In the genomic region with DNA sequence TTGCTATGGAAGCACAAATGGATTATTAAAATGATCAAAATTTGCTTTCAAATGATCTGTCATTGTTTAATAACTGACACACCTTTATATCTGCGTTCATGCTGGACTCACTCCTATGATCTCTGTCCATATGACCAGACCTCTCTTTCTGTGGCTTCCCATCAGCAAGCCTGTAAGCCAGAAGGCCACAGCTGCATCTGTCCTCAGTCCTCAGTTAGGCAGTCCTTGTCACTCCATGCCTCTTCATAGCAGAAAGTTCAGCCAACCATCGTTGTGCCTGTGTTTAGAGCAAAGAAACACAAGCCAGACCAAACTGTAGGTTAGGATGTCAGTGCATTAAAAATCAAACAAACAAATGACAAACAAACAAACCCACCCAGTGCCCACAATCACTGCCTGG, we compare ENCODE assay signal across 21 mouse cellular contexts.
A peak's percentile ranks its signal among the peaks of the same experiment; 100 is the strongest.
DNase-seq lines count a peak whose midpoint lies in the region; ATAC-seq and TF ChIP-seq lines count a peak whose summit lies in the region.
"Had no signal": no experiment of that assay in that cellular context is flagged by ENCODE, and none has a peak within 500 bp of the region (broad histone marks: within the 10 kb centered on the region; RNA-seq: fewer than 3 reads in every experiment).

No protein-coding gene starts in this region.

- H3K9ac ChIP-seq in forebrain, embryonic 12.5 days: no peak overlapping the region
- H3K9ac ChIP-seq in lung, embryonic 15.5 days: 0 out of 2 replicates have a peak overlapping the region, but pooled peaks have one; percentile 16
- no peak overlapping the region for H3K9ac ChIP-seq in embryonic facial prominence, embryonic 12.5 days

- 72% methylated on average over 2 of the region's 2 CpGs for WGBS in forebrain, embryonic 10.5 days
- 66% methylated on average over 2 of the region's 2 CpGs for WGBS in forebrain, embryonic 12.5 days
- WGBS in lung, embryonic 15.5 days: 50% methylated on average over 2 of the region's 2 CpGs
- WGBS in embryonic facial prominence, embryonic 12.5 days: 61% methylated on average over 2 of the region's 2 CpGs

- ATAC-seq in forebrain, embryonic 12.5 days (ENCODE audit: low FRiP score): no peak
- no peak for ATAC-seq in lung, embryonic 15.5 days (ENCODE audit: borderline replicate concordance, extremely low read depth, low FRiP score, low TSS enrichment)
- no peak for ATAC-seq in embryonic facial prominence, embryonic 12.5 days (ENCODE audit: insufficient number of reproducible peaks, insufficient read depth, low FRiP score, low TSS enrichment)
- ATAC-seq: activated CD4-positive, CD25-positive, alpha-beta regulatory T cell, adult 4 months; inflammation-experienced regulatory T-cells, adult 6 months had no signal

- H3K27me3 ChIP-seq in forebrain, embryonic 10.5 days (ENCODE audit: poor library complexity, severe bottlenecking): no peaks in the 10 kb centered on the region
- H3K27me3 ChIP-seq in forebrain, embryonic 12.5 days: no peaks in the 10 kb centered on the region
- H3K27me3 ChIP-seq in lung, embryonic 15.5 days: no peaks in the 10 kb centered on the region
- H3K27me3 ChIP-seq in embryonic facial prominence, embryonic 12.5 days: no peaks in the 10 kb centered on the region
- no peaks in the 10 kb centered on the region for H3K27me3 ChIP-seq in myocyte (ENCODE audit: control insufficient read depth, insufficient read depth, insufficient read length)
- H3K27me3 ChIP-seq: hindbrain, embryonic 13.5 days had no signal

- no peak for TF ChIP-seq CTCF in layer of hippocampus, adult 2 months (conservative IDR thresholded peaks at IDR 0.05)

- no peak for DNase-seq in forebrain, embryonic 10.5 days (ENCODE audit: extremely low spot score, low spot score)
- DNase-seq in lung, postnatal 10 days: no peak
- no peak for DNase-seq in layer of hippocampus, adult 2 months (ENCODE audit: low spot score in 2 of 2)
- no peak for DNase-seq in right cerebral cortex, adult 2 months (ENCODE audit: low spot score in 2 of 2)
- DNase-seq: adrenal gland, adult 8-10 months; adrenal gland, postnatal 25 days; cerebellum, adult 11-12 months; cerebellum, adult 8-10 months; cerebellum, postnatal 10 days; cerebellum, postnatal 36 days; gastrocnemius, adult 2 months; gastrocnemius, postnatal 14 days; heart, adult 11 months had no signal

- peaks cover 26% of the 10 kb centered on the region for H3K4me1 ChIP-seq in forebrain, embryonic 10.5 days
- H3K4me1 ChIP-seq in forebrain, embryonic 12.5 days: peaks cover 13% of the 10 kb centered on the region
- peaks cover 23% of the 10 kb centered on the region for H3K4me1 ChIP-seq in lung, embryonic 15.5 days
- H3K4me1 ChIP-seq in embryonic facial prominence, embryonic 12.5 days: peaks cover 11% of the 10 kb centered on the region; the same call in 1 of the 2 replicates

- no peak overlapping the region for H3ac ChIP-seq in myocyte (ENCODE audit: control insufficient read depth, insufficient read length)

- H3K9me3 ChIP-seq in forebrain, embryonic 10.5 days: no peaks in the 10 kb centered on the region
- no peaks in the 10 kb centered on the region for H3K9me3 ChIP-seq in forebrain, embryonic 12.5 days
- no peaks in the 10 kb centered on the region for H3K9me3 ChIP-seq in lung, embryonic 15.5 days
- no peaks in the 10 kb centered on the region for H3K9me3 ChIP-seq in embryonic facial prominence, embryonic 12.5 days
- H3K9me3 ChIP-seq: hindbrain, embryonic 13.5 days had no signal

- no peak for TF ChIP-seq POLR2A in myocyte (IDR thresholded peaks at IDR 0.05; ENCODE audit: insufficient read length, low read depth)

- no peaks in the 10 kb centered on the region for H3K79me2 ChIP-seq in myocyte (ENCODE audit: control insufficient read depth, insufficient read depth)

- H3K4me3 ChIP-seq in forebrain, embryonic 10.5 days: no peak overlapping the region
- no peak overlapping the region for H3K4me3 ChIP-seq in forebrain, embryonic 12.5 days (replicated peaks)
- H3K4me3 ChIP-seq in lung, embryonic 15.5 days: no peak overlapping the region
- no peak overlapping the region for H3K4me3 ChIP-seq in embryonic facial prominence, embryonic 12.5 days
- H3K4me3 ChIP-seq in myocyte: no peak overlapping the region
- H3K4me3 ChIP-seq in layer of hippocampus, adult 2 months: no peak overlapping the region

- H3K4me2 ChIP-seq in forebrain, embryonic 12.5 days: no peak overlapping the region
- no peak overlapping the region for H3K4me2 ChIP-seq in lung, embryonic 15.5 days
- no peak overlapping the region for H3K4me2 ChIP-seq in embryonic facial prominence, embryonic 12.5 days (replicated peaks)
- H3K4me2 ChIP-seq in myocyte (ENCODE audit: low read depth): no peak overlapping the region

- H3K36me3 ChIP-seq in forebrain, embryonic 10.5 days (replicated peaks): no peaks in the 10 kb centered on the region
- no peaks in the 10 kb centered on the region for H3K36me3 ChIP-seq in forebrain, embryonic 12.5 days (replicated peaks)
- no peaks in the 10 kb centered on the region for H3K36me3 ChIP-seq in lung, embryonic 15.5 days
- no peaks in the 10 kb centered on the region for H3K36me3 ChIP-seq in embryonic facial prominence, embryonic 12.5 days
- no peaks in the 10 kb centered on the region for H3K36me3 ChIP-seq in myocyte (ENCODE audit: control insufficient read depth, insufficient read depth)
- H3K36me3 ChIP-seq: hindbrain, embryonic 13.5 days had no signal

- H3K27ac ChIP-seq in forebrain, embryonic 10.5 days: peak overlapping the region; percentile 87
- no peak overlapping the region for H3K27ac ChIP-seq in forebrain, embryonic 12.5 days
- H3K27ac ChIP-seq in lung, embryonic 15.5 days: no peak overlapping the region
- peak overlapping the region; percentile 50; the same call in 1 of the 2 replicates for H3K27ac ChIP-seq in embryonic facial prominence, embryonic 12.5 days
- H3K27ac ChIP-seq in layer of hippocampus, adult 2 months: no peak overlapping the region
- H3K27ac ChIP-seq: hindbrain, postnatal 0 days had no signal

TF ChIP-seq in myocyte, 11 proteins besides CTCF, POLR2A, EP300 and RAD21:
- no peak for TF ChIP-seq SRF (IDR thresholded peaks at IDR 0.05; ENCODE audit: control insufficient read depth, insufficient read length, low read depth)
- peak; percentile 9 to 56 (median 54) for TF ChIP-seq MYOD1 (IDR thresholded peaks at IDR 0.05; ENCODE audit: control insufficient read depth in 1 of 3, insufficient read length in 2 of 3, low read depth in 2 of 3)
- no peak for TF ChIP-seq CEBPB (IDR thresholded peaks at IDR 0.05; ENCODE audit: insufficient read depth, poor library complexity, severe bottlenecking)
- TF ChIP-seq MAX (IDR thresholded peaks at IDR 0.05; ENCODE audit: low read depth): no peak
- TF ChIP-seq USF1 (IDR thresholded peaks at IDR 0.05; ENCODE audit: low read depth): no peak
- no peak for TF ChIP-seq POLR2AphosphoS2 (IDR thresholded peaks at IDR 0.05; ENCODE audit: insufficient read length, low read depth)
- TF ChIP-seq TCF12 (IDR thresholded peaks at IDR 0.05; ENCODE audit: insufficient read depth, poor library complexity, severe bottlenecking): no peak
- TF ChIP-seq E2F4 (IDR thresholded peaks at IDR 0.05; ENCODE audit: insufficient read depth): no peak
- TF ChIP-seq REST (IDR thresholded peaks at IDR 0.05; ENCODE audit: insufficient read depth, insufficient read length): no peak
- TF ChIP-seq TCF3 (IDR thresholded peaks at IDR 0.05; ENCODE audit: insufficient read length, low read depth): no peak
- TF ChIP-seq MYOG (IDR thresholded peaks at IDR 0.05; ENCODE audit: control insufficient read depth in 1 of 3, insufficient read depth in 1 of 3, insufficient read length in 2 of 3, low read depth in 2 of 3): peak in 1 of 3 experiments; percentile 31

Comparison
In these comparisons a context has a peak if more than half of its experiments do, and no peak if none do; other contexts are left out.
1. H3K27ac ChIP-seq: peak in forebrain, embryonic 10.5 days (single experiment) and embryonic facial prominence, embryonic 12.5 days (single experiment); none in forebrain, embryonic 12.5 days (single experiment), lung, embryonic 15.5 days (single experiment) and layer of hippocampus, adult 2 months (single experiment).